In genomic region chr9:21652263-21652662, GRCm38 (mm10) we compare ENCODE assay signal across 26 mouse cellular contexts. TPM values are rescaled to one million over a fixed set of nuclear protein-coding genes. Genes with fewer than 3 reads are reported as not detected.
DNase-seq lines count a peak whose midpoint lies in the region; ATAC-seq lines count a peak whose summit lies in the region.
"Had no signal": no experiment of that assay in that cellular context is flagged by ENCODE, and none has a peak within 500 bp of the region (broad histone marks: within the 10 kb centered on the region; RNA-seq: fewer than 3 reads in every experiment).

No protein-coding gene starts in this region.

- no peak for DNase-seq in heart, adult 18-20 months
- peak; percentile 89 for DNase-seq in thymus, postnatal 0 days (ENCODE audit: low spot score)
- no peak for DNase-seq in adrenal gland, postnatal 4 days (ENCODE audit: low spot score in 2 of 2)
- DNase-seq in spleen, adult 18-20 months = no peak
- DNase-seq: adrenal gland, adult 8-10 months; cerebellum, adult 18-20 months; cerebellum, postnatal 25 days; gastrocnemius, adult 2 months; kidney, adult 11 months; kidney, postnatal 36 days; lung, adult 18-20 months; lung, postnatal 14 days; right cerebral cortex, adult 18-20 months; right cerebral cortex, postnatal 4 days had no signal

- H3K4me2 ChIP-seq in heart, embryonic 16.5 days (ENCODE audit: low read depth, low read length) = no peak overlapping the region
- no peak overlapping the region for H3K4me2 ChIP-seq in hindbrain, embryonic 16.5 days (ENCODE audit: low read length)
- H3K4me2 ChIP-seq: embryonic facial prominence, embryonic 13.5 days; forebrain, embryonic 13.5 days; kidney, embryonic 15.5 days; limb, embryonic 13.5 days; liver, embryonic 12.5 days; midbrain, embryonic 12.5 days; neural tube, embryonic 12.5 days had no signal

- peaks cover 16% of the 10 kb centered on the region for H3K4me1 ChIP-seq in heart, embryonic 16.5 days (ENCODE audit: control insufficient read depth, insufficient read depth, low read length)
- no peaks in the 10 kb centered on the region for H3K4me1 ChIP-seq in hindbrain, embryonic 16.5 days (ENCODE audit: control insufficient read depth, insufficient read depth, low read depth, low read length)
- H3K4me1 ChIP-seq: embryonic facial prominence, embryonic 13.5 days; forebrain, embryonic 13.5 days; heart, embryonic 10.5 days; limb, embryonic 13.5 days; liver, embryonic 12.5 days; midbrain, embryonic 12.5 days; neural tube, embryonic 12.5 days had no signal

- peak; percentile 53 for ATAC-seq in heart, embryonic 16.5 days (replicated peaks; ENCODE audit: extremely low read depth, insufficient read depth, low FRiP score)
- peak; percentile 19 for ATAC-seq in activated CD4-positive, CD25-positive, alpha-beta regulatory T cell, adult 4 months
- ATAC-seq in hindbrain, embryonic 16.5 days = no peak
- ATAC-seq: forebrain, embryonic 13.5 days; hindbrain, postnatal 0 days; liver, embryonic 12.5 days had no signal

- H3K9me3 ChIP-seq in heart, embryonic 16.5 days (replicated peaks; ENCODE audit: control insufficient read depth, low read length) = no peaks in the 10 kb centered on the region
- no peaks in the 10 kb centered on the region for H3K9me3 ChIP-seq in hindbrain, embryonic 16.5 days (ENCODE audit: control insufficient read depth, low read length)
- H3K9me3 ChIP-seq: embryonic facial prominence, embryonic 13.5 days; forebrain, embryonic 13.5 days; heart, embryonic 10.5 days; kidney, embryonic 15.5 days; limb, embryonic 13.5 days; liver, embryonic 12.5 days; midbrain, embryonic 12.5 days; neural tube, embryonic 12.5 days had no signal

- peaks cover 27% of the 10 kb centered on the region for H3K36me3 ChIP-seq in heart, embryonic 16.5 days (ENCODE audit: control insufficient read depth, insufficient read depth)
- peaks cover 37% of the 10 kb centered on the region for H3K36me3 ChIP-seq in hindbrain, embryonic 16.5 days (ENCODE audit: control insufficient read depth, insufficient read depth, low read length)

- no peak overlapping the region for H3K4me3 ChIP-seq in heart, embryonic 16.5 days (ENCODE audit: low read length)
- H3K4me3 ChIP-seq in hindbrain, embryonic 16.5 days (ENCODE audit: low read length) = no peak overlapping the region
- H3K4me3 ChIP-seq: embryonic facial prominence, embryonic 13.5 days; forebrain, embryonic 13.5 days; gastrocnemius, adult 2 months; heart, embryonic 10.5 days; kidney, embryonic 15.5 days; limb, embryonic 13.5 days; liver, embryonic 12.5 days; midbrain, embryonic 12.5 days; neural tube, embryonic 12.5 days had no signal

- no peak overlapping the region for H3K9ac ChIP-seq in heart, embryonic 16.5 days (ENCODE audit: low read length)
- H3K9ac ChIP-seq in hindbrain, embryonic 16.5 days (ENCODE audit: low read depth, low read length) = no peak overlapping the region
- H3K9ac ChIP-seq: embryonic facial prominence, embryonic 13.5 days; forebrain, embryonic 13.5 days; kidney, embryonic 15.5 days; limb, embryonic 13.5 days; liver, embryonic 12.5 days; midbrain, embryonic 12.5 days; neural tube, embryonic 12.5 days had no signal

- H3K27me3 ChIP-seq in heart, embryonic 16.5 days (ENCODE audit: control insufficient read depth, insufficient read depth, low read length) = no peaks in the 10 kb centered on the region
- H3K27me3 ChIP-seq in hindbrain, embryonic 16.5 days (replicated peaks; ENCODE audit: control insufficient read depth, insufficient read depth, low read length) = no peaks in the 10 kb centered on the region
- H3K27me3 ChIP-seq: embryonic facial prominence, embryonic 13.5 days; forebrain, embryonic 13.5 days; kidney, embryonic 15.5 days; limb, embryonic 13.5 days; liver, embryonic 12.5 days; midbrain, embryonic 12.5 days; neural tube, embryonic 12.5 days had no signal

- H3K27ac ChIP-seq in heart, embryonic 16.5 days (ENCODE audit: low read length) = 0 out of 2 replicates have a peak overlapping the region, but pooled peaks have one; percentile 48
- no peak overlapping the region for H3K27ac ChIP-seq in hindbrain, embryonic 16.5 days (ENCODE audit: low read depth, low read length)
- H3K27ac ChIP-seq: embryonic facial prominence, embryonic 13.5 days; forebrain, embryonic 13.5 days; gastrocnemius, adult 2 months; heart, embryonic 10.5 days; hindbrain, postnatal 0 days; kidney, embryonic 15.5 days; limb, embryonic 13.5 days; liver, embryonic 12.5 days; midbrain, embryonic 12.5 days; neural tube, embryonic 12.5 days had no signal

- WGBS in heart, embryonic 16.5 days = 88% methylated on average over 5 of the region's 5 CpGs
- WGBS in hindbrain, embryonic 16.5 days = 84% methylated on average over 5 of the region's 5 CpGs

RNA-seq across cellular contexts. Expression of gene Smarca4, which starts 36.3 kb away (rescaled TPM):
- 50.7 and 52.5 TPM in 2 replicates for polyA plus RNA-seq in heart, embryonic 16.5 days (2015; fragmentation: Nextera tagmentation; extraction: Ambion mirVana)
- 10 to 100 TPM; 45.7 to 50.8 TPM for total RNA-seq in heart, adult 18-20 months (2021)
- 10 to 100 TPM; 26.2 to 34.6 TPM for polyA plus RNA-seq in activated CD4-positive, CD25-positive, alpha-beta regulatory T cell, adult 4 months (2017; shearing (Covaris generic))
- 62.3 and 71.5 TPM in 2 replicates for polyA plus RNA-seq in thymus, postnatal 0 days (2015; fragmentation: Nextera tagmentation; extraction: Ambion mirVana)
- polyA plus RNA-seq in hindbrain, embryonic 16.5 days (2015; fragmentation: Nextera tagmentation; extraction: Ambion mirVana) = 109 and 130 TPM in 2 replicates
- 10 to 100 TPM; 86.1 to 94.8 TPM for total RNA-seq in adrenal gland, postnatal 4 days (2021)

RNA-seq across cellular contexts. Expression of gene Yipf2, which starts 59.6 kb away (rescaled TPM):
- polyA plus RNA-seq in heart, embryonic 16.5 days (2015; fragmentation: Nextera tagmentation; extraction: Ambion mirVana) = 16.4 and 17.7 TPM in 2 replicates
- total RNA-seq in heart, adult 18-20 months (2021) = 1 to 10 TPM; 4.8 to 7.6 TPM
- polyA plus RNA-seq in activated CD4-positive, CD25-positive, alpha-beta regulatory T cell, adult 4 months (2017; shearing (Covaris generic)) = 10 to 100 TPM; 16.7 to 18.3 TPM
- 26.8 and 27.2 TPM in 2 replicates for polyA plus RNA-seq in thymus, postnatal 0 days (2015; fragmentation: Nextera tagmentation; extraction: Ambion mirVana)
- polyA plus RNA-seq in hindbrain, embryonic 16.5 days (2015; fragmentation: Nextera tagmentation; extraction: Ambion mirVana) = 25.6 and 26.1 TPM in 2 replicates
- total RNA-seq in adrenal gland, postnatal 4 days (2021) = 10 to 100 TPM; 27.2 to 28.4 TPM

RNA-seq across cellular contexts. Expression of gene Timm29, which starts 59.7 kb away (rescaled TPM):
- polyA plus RNA-seq in heart, embryonic 16.5 days (2015; fragmentation: Nextera tagmentation; extraction: Ambion mirVana) = 28.4 and 28.6 TPM in 2 replicates
- 10 to 100 TPM; 62.0 to 62.2 TPM for total RNA-seq in heart, adult 18-20 months (2021)
- 1 to 10 TPM; 2.8 to 3.5 TPM for polyA plus RNA-seq in activated CD4-positive, CD25-positive, alpha-beta regulatory T cell, adult 4 months (2017; shearing (Covaris generic))
- 28.8 and 30.9 TPM in 2 replicates for polyA plus RNA-seq in thymus, postnatal 0 days (2015; fragmentation: Nextera tagmentation; extraction: Ambion mirVana)
- polyA plus RNA-seq in hindbrain, embryonic 16.5 days (2015; fragmentation: Nextera tagmentation; extraction: Ambion mirVana) = 51.8 and 53.4 TPM in 2 replicates
- 10 to 100 TPM; 55.6 to 57.3 TPM for total RNA-seq in adrenal gland, postnatal 4 days (2021)
